Mouse (Mus musculus) testis, adult 2 months (tissue): ENCODE measurements at regions not wholly inside any gene's neighbourhood (a gene's known extent, or its start where the extent isn't known, plus 50 kb on each side); places are given as distances from the start of the nearest gene placed in this dataset.

ENCODE experiments used
- CTCF ChIP-seq: fragments of 200-500 bp; IDR thresholded peaks from 2 replicates; pipeline ENCODE4 v1.5.1; 2012; ENCODE audit warnings: low read depth, mild to moderate bottlenecking, inconsistent platforms, low read length, moderate library complexity; ENCODE audit not compliant: control insufficient read depth, insufficient read depth, insufficient replicate concordance
- POLR2A ChIP-seq: fragments of 200-500 bp; IDR thresholded peaks from 2 replicates; pipeline ENCODE4 v1.6.1; 2012; ENCODE audit warnings: low read depth, mild to moderate bottlenecking, inconsistent platforms, low read length, moderate library complexity; ENCODE audit not compliant: control insufficient read depth

GRCm38 (mm10) chr5:111506821-111507220 is 89.7 kb downstream of the Mn1 start:
- TF ChIP-seq CTCF = no peak
- no peak for TF ChIP-seq POLR2A
